Mouse (Mus musculus) lung, adult 2 months (tissue): Measurements from ENCODE around the gene Nlrp4a.
"Not testable (repeated sequence)": the region's sequence is repeated elsewhere in the genome, so short reads cannot be mapped to it uniquely, and the experiment has no call there.

Source experiments
- CTCF ChIP-seq: fragments of 200-500 bp; IDR thresholded peaks from 2 replicates; pipeline ENCODE4 v1.5.1; 2011; ENCODE audit warnings: mild to moderate bottlenecking, low read length, control low read depth; ENCODE audit not compliant: insufficient read depth
- POLR2A ChIP-seq: fragments of 200-500 bp; IDR thresholded peaks from 2 replicates; pipeline ENCODE4 v1.6.1; 2011; ENCODE audit warnings: low read depth, mild to moderate bottlenecking, control low read depth, low read length, borderline replicate concordance; ENCODE audit errors: extremely low read depth

DNA sequence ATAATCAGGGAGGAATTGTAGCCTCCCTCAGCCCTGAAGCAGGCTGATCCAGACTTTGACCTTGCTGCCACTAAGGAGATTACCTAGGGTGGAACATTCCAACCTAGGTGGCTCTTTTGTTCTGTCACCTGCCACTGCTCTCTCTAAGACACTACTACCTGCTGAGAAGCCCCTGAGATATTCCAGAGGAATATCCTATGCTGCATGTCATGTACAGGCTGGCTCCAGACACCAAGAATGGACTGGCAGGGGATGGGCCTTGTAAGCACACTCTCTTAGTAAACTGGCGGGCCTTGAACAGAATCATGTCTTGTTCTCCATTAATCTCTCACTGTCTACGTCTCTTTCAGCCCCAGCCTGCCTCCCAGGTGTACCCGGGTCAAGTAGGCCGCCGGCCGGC is 43.1 kb upstream of the Nlrp4a start:
- not testable (repeated sequence) for TF ChIP-seq POLR2A, CTCF
